Mouse (Mus musculus): ENCODE measurements around the gene Gm10392.
"Not testable (repeated sequence)": the region's sequence is repeated elsewhere in the genome, so short reads cannot be mapped to it uniquely, and the experiment has no call there.

Gene Gm10392

DNA sequence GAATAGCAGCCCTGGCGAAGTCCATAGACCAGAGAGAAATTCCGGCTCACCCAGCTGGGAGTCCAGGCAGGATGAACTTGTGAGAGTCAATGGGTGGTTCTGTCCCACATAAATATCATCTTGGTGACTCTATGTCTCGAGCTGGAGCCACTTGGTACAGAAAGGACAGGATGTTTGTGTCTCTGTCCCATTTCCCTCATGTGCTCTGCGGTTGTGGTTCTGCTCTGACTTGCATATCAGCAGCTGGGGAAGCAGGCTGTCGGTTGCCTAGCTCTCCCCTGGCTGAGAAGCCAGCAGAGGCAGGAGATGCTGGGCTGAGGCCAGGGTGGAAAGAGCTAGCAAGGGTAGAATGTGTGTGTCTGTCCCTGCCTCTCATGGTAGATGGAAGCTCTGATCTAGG is at the start of gene Gm10392:
TSS of gene Gm10392 (minus strand) at position 156 of the 400 bp plus-strand sequence.
- no peak for DNase-seq (ENCODE audit: low spot score)

DNA sequence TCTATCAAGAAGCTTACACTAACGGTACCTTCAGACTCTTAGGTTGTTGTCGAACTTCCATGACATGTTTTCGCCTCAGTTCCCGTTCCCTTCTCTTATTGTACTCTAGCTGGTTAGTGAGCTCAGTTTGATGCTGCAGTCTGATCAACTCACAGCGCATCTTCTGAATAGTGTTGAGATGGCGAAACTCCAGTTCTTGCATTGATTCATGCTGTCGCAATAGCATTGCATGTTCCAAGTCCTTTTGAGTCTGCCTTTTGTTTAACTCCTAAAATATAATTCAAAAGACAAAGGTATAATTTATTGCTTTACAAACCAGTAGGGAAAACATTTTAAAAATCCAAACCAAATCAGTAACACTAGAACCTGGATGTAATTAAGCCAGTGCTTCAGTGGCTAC is 26.3 kb upstream of the Gm10392 start:
- no peak for DNase-seq (ENCODE audit: low spot score)

DNA sequence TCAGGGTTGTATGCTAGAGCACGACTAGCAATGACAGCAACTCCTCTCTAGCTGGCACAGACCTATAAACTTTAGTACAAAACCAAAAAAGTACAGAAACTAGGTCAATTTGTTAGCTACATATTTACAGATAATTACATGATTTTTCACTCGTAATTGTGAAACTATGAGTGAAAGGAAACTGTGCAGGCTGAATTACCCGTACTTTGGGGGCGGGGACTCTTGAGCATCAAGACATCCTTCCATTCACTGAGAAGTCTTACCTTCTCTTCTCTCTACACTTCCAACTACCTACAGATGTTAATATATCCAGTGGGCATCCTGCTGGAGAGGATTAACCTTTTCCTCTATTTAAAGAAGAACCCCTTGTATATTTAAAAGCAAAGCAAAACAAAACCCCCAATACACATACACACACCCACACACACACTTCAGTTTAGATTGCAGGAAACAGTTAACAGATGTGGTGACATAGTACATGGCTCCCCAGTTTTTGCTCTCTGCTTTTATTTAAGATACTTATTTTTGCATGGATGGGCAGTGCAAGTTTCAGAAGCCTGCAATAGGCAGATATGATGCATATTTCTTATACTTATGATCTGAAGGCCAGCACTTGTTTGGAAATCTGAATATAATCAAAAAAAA is 13.3 kb upstream of the Gm10392 start:
- no peak for DNase-seq (ENCODE audit: low spot score)

DNA sequence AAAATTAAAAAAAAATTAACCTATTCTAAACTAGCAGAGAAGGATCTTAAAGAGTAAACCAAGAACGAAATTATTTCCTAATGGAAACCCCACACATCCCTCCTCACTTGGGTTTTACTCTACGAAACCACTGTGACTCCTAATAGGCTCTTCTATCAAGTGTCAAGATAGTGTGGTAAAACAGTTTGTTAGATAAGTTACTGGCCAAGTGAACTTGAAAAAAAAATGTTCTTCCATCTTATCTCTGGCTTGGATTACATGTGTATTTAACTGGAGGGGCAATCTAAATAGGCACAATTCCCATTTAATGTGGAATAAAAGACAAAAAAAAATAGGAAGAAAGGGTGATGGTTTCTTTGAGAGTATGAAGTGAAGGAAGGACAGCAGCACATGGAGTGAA is 11.9 kb upstream of the Gm10392 start:
- DNase-seq (ENCODE audit: low spot score), result no peak

DNA sequence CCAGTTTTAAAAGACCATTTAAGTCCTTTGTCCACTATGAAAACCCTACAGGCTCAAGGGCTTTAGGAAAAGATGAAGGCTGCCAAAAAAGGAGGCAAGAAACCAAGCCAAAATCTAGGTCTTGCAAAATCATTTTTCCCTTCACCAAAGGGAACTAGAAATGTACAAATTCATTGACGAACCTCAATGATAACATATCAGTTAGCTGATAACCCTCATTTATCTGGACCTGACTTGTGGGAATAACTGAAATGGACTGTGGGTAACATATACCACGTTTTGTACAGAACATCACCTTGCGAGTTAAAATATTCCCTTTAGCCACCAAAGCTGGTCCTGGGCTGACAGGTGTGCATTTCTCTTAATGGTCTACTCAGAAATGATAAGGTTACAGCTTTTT is 10.6 kb upstream of the Gm10392 start:
- no peak for DNase-seq (ENCODE audit: low spot score)

DNA sequence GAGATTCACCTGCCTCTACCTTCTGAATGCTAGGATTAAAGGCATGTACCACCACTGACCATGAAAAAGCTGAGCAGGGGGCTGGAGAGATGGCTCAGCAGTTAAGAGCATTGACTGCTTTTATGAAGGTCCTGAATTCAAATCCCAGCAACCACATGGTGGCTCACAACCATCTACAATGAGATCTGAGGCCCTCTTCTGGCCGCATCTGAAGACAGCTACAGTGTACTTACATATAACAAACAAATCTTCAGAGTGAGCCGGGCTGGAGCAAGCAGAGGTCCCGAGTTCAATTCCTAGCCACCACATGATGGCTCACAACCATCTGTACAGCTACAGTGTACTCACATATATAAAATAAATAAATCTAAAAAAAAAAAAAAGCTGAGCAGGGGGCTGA is 9.4 kb upstream of the Gm10392 start:
- DNase-seq (ENCODE audit: low spot score), result not testable (repeated sequence)

DNA sequence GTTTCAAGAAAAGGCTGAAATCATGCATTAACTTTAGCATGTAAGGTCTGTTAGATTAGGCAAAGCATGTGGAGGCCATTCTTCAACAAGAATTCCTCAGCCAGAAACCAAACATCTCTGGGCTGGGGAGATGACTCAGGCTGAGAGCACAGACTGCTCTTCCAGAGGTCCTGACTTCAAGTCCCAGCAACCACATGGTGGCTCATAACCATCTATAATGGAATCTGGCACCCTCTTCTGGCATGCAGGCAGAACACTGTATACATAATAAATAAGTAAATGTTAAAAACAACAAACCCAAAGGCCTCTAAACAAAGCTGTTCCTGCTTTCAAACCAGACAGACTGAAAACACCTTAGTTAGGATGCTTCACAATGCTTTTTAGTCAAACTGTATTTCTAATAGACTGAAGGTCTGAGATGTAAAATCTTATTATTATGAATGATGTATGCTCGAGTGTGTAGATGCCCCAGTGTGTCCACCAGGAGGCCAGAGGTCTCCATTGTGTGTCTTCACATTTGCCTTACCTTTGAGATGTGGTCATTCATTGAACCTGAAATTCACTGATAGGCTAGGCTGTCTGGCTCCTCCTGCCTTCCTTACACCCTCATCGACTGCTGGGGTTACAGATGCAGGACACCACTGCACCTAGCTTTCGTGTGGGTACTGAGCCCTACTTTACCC is 6.9 kb upstream of the Gm10392 start:
- DNase-seq (ENCODE audit: low spot score), result no peak

DNA sequence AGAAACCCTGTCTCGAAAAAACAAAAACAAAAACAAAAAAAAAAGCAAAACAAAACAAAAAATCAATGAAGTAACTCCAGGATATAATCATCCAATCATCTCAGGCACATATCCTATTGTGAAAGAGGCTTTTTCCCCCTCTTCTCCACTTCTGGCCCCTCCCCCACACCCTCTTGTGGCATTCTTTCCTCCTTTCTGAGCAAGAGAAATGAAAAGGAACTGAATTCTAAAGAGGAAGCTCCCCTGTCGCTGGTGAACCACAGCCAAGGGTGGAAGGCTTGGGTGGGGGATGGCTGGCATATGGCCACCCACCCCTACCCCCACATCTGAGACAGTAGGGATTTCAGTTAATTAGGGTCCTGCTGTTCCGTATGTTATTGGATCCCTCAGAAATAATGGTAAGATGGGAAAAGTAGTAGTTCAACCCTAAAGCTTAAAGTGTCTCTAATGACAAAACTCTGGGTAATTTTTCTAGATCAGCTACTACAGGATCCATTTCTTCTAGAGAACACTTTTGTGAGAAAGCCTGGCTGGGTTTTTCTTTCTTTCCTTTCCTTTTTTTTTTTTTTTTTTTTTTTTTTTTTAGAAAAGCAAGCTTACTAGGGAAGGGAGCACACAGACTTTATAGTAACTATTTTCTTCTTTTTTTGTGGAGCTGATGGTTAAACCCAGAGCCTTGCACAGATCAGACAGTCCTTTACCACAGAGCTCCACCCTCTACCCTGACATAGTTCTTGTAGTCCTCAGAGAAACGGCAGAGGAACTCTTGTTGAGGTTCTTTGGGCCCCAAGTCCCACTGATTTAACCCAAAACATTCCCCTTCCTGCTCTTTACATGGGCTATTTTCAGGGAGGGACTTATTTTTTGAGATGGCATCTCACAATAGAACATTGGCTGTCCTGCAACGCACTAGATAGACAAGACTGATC is 1.9 kb upstream of the Gm10392 start:
- DNase-seq (ENCODE audit: low spot score), result no peak

DNA sequence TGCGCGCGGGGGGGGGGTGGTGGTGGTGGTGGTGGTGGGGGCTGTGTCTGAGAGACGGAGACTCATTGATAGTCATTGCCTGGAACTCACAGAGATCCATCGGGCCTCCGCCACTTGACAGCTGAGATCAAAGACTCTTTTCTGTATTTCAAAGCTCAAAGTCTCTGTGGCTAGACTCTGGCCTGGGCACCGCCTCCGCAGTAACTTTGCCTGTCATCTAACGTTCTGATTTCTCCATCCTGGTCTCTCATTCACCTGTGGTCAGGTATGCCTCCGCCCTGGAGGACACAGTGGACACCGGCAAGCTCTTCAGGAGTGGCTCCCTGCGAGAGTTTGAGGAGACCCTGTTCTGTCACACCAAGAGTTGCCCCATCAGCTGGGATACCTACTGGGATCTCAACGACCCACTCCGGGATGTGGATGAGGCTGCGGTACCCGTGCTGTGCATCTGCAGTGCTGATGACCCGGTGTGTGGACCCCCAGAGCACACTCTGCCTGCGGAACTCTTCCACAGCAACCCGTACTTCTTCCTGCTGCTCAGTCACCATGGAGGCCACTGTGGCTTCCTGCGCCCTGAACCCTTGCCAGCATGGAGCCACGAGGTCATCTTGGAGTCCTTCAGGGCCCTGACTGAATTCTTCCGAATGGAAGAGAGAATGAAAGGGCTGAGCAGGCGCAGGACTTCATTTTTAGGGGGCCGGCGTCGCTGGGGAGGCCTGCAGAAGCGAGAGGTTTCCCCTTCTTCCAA is 773 bp downstream of the Gm10392 start:
- no peak for DNase-seq (ENCODE audit: low spot score)

DNA sequence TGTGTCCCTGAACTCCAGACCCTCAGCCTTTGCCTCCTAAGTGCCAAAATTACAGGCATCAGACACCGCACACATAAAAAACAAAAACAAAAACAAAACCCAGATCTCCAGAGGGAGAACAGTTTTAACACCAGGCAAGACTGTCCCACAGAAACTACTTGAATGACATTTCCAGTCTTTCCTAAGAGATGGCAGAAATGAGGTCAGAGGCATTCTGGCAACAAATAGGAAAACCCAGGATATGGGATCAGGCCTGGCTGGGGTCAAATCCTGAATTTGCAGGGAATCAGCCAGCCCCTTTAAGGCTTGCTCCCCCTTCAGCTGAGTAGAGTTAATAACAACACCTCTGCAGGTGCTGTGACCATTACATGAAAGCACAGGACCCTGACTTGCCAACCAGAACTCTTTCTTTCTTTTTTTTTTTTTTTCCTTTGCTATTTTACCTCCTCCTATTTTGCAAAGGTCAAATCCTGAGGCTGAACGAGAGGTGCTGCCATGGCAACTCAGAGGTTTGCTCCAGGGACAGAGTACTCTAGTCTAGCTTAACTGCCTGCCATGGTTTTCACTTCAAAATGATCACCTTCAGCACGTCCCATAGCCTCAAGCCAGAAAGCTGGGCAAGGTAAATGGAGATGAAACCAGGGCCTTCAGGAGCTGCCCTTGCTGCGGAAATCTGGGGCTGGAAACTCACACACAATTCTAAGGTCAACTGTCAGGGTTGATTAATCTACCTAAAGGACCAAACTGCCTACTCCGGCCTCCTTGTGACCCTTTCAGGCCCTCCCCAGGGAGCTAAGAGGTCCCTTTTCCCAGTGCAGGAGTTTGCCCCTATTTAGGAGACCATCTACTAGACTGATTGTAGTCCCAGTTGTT is 2.2 kb downstream of the Gm10392 start:
- no peak for DNase-seq (ENCODE audit: low spot score)

DNA sequence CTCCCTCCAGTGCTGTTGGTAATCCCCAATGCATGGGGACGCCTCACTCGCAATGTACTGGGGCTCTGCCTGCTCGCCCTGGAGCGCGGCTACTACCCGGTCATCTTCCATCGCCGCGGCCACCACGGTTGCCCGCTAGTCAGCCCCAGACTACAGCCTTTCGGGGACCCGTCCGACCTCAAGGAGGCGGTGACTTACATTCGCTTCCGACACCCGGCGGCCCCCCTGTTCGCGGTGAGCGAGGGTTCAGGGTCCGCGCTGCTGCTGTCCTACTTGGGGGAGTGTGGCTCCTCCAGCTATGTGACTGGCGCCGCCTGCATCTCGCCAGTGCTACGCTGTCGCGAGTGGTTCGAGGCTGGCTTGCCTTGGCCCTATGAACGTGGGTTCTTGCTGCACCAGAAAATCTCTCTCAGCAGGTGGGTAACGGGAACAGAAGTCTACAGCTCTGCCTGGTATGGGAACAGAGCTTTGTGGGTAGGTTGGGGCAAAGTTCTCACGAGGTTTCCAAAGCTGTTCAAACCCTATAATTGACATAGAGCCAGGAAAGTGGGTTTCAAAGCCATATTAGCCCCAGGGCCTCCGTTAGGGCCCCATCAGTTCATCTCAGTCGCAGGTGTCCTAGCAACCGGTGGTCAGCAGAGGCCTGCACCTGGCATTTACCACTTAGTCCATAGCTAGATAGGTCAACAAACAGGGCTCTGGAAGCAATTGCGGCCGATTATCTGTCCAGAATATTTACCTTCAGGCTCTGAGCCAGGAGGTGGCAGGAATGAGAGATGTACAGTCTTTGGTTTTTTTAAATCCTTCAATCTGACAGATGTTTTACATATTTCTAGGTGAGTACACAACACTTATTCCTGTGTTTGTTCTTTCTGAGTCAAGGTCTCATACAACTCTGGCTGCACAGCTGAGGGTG is 3.1 kb downstream of the Gm10392 start, which contains the start of gene Trp53i13:
TSS of gene Trp53i13 (minus strand) at position 344 of the 916 bp plus-strand sequence.
- DNase-seq (ENCODE audit: low spot score), result no peak

DNA sequence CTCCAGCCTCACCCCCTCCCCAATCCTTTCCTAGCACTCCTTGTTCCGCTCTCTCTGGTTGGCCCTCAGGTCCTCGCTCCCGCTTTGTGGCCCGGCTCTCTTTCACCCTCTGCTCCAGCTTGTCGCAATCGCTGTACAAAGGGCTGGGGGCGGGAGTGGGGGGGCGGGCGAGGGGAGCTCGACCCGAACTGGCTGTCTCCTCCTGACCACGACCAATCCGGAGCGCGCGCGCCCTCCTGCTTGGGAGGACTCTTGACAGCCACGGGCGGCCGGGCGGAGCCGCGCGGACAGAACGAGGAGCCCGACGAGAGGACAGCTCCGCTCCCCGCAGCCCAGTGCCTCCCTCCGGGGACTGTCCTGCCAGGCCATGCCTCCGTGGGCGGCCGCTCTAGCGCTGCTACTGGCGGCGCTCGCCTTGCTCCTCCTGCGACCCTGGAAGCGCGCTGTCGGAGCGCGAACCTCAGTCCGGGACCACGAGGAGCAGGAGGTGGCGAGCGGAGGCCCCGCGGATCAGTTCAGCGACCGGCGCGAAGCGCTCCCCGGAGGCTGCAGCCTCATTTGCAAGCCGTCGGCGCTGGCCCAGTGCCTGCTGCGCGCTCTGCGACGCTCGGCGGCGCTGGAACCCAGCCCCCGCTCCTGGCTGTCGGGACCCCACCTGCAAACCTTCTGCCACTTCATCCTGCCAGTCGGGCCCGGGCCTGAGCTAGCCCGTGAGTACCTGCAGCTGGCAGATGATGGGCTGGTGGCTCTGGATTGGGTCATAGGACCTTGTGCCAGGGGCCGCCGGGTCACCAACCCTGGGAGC is 4.0 kb downstream of the Gm10392 start, which contains the start of gene Abhd15:
TSS of gene Abhd15 (plus strand) at position 290 of the 805 bp plus-strand sequence.
- DNase-seq (ENCODE audit: low spot score), result peak; percentile 34

DNA sequence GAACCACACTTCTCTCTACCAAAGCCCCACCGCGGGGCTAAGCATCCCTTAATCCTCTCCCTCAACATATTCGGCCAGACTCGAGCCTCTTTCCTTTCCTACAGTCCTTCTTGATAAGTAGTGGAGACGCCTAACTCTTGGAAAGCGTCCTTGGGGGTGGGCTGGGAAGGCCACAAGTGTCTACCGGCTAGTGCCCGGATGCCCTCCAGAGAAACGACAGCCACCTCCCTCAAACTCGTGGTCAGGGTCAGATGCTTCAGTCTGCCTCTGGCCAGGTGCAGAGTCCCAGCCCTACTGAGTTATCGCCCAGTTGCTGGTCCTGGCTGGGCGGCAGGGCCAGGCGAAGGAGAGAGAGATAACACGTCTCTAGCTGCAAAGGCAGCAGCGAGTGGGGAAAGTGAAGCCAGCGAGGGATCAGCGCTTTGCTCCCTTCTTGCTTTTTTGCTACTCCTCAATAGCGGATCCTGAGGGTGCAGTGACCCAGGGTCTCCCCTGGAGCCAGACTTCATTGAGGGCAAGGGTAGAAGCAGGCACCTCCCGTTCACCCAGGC is 4.6 kb downstream of the Gm10392 start:
- DNase-seq (ENCODE audit: low spot score), result peak; percentile 58

DNA sequence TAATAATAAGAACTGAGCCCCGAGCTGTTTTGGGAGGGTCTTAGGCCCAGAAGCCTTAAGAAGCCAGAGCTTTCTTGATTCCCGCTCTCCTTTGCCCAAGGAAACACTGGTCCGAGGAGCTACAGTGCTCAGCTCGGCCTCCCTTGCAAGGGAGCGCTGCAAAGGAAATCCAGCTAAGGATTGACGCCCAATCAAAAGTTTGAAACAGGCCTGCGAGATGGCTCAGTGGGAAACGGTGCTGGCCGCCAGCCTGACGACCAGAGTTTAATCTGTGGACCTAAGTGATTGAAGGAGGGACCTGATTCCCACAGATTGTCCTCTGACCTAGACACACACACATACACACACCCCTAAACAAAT is 5.2 kb downstream of the Gm10392 start:
- DNase-seq (ENCODE audit: low spot score), result no peak

DNA sequence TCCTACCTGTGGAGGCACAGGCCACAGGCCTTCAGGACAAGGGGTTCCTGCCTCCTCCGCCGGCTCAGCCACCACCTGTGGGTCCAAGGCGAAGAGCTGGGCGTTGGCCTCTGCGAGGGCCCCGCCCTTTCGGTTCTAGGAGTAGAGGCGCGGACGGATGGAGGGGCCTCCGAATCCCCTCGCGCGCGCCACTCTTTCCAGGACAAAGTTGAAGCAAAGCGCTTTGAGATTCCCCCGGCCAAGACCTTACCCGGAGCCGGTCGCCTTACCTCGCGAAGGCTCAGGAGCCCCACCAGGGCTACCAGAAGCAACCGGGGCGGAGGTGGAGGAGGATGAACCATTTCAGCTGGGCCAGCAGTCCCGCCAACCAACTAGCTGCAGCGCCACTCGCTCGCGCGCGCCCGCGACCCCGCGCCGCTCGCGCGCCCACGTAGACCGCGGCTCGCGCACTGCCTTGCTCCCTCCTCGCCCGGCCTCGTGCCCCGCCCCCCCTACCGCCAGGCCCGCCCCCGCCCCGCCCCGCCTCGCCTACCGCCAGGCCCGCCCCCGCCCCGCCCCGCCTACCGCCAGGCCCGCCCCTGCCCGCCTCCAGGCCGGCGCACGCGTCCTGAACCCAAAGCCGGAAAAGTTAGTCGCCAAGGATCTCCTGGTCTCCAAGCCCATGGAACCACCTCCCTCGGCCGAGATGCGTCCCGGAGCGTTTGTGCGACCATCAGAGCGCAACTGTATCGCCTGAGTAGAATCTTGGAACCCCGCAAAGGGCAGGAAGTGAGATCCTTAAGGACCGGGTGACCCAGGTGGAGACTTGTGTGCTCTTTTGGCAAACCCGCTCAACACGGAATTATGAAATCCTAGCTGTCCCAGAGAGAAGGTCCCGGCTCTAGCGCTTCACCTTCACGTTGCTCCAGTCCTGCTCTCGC is 5.8 kb downstream of the Gm10392 start:
- peak; percentile 68 for DNase-seq (ENCODE audit: low spot score)

DNA sequence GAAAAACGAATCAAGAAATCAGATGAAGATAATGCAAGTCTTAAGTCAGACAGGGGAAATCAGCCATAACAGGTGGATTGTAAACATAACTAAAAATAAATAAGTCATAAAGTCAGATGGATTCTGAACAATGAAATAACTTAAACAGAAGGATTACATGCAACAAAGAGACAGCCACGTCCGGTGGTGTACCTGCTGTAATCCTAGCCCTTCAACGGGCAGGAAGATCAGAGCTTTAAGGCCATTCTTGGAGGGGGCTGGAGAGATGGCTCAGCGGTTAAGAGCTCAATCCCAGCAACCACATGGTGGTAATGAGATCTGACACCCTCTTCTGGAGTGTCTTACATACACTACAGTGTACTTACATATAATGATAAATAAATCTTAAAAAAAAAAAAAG is 7.7 kb downstream of the Gm10392 start:
- no peak for DNase-seq (ENCODE audit: low spot score)
